Mouse (Mus musculus) left cerebral cortex, postnatal 14 days (tissue): ENCODE results near the gene Tmprss15. TPM values are rescaled to one million over a fixed set of nuclear protein-coding genes. Genes with fewer than 3 reads are reported as not detected.
A peak's percentile ranks its signal among the peaks of the same experiment; 100 is the strongest.

Source experiments
- DNase-seq, 2 experiments: peaks; one replicate each; pipeline ENCODE4 v3.0.0; 2021 to 2022; ENCODE audit warnings: low spot score in 2 of 2, mixed read lengths in 1 of 2
- intact Hi-C: fragments of 180-260 bp; cut with DNase I; formaldehyde crosslinking; loops from one replicate; pipeline ENCODE4 v1.15.1; 2025
- total RNA-seq, 2 experiments: library from RNA; stranded (reverse); gene quantifications; 2 replicates each; pipeline ENCODE4 v1.2.3; 2021

Tmprss15 gene
- total RNA-seq, 2 experiments from 2014 or later: 0.13 TPM; not detected in 1

DNA sequence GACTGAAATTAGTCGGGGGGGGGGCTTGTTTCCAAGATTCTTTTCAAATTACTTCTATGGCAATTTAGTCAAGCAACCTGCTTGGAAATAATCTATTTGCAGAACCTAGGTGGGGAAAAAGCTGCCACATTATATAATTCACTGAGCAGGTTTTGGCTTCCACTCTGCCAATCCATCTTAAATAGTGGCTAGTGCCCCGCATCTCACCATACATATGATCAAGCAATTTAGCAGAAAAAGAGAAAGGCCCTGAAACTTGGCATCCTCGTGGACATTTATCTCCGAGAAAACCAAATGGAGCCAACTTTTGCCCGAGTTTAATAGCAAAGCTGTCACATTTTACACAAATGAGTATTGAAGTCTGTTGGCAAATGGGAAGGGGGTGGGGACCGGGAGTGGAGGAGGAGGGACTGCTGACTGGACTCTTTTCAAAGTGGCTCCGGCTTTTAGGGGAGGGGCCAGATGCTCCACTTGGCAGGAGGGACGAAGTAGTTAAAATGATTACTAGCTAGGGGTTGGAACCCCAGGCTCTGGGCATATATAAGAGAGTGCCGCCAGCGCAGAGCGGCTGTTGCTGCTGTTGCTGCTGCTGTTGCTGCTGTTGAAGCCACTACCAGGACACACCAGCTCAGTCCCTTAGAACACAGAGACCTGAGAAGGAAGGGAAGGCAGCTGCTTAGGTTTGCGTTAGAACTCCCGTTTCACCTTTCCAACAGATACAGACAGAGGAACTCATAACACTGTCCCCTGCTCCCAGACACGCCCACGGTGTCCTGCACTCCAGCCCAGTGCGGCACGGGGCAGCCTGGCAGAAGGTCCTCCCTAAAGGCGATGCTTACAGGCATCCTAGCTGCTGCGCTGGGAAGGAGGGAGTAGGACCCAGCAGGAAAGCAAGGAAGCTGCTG lies 160.3 kb downstream of the Tmprss15 start, which contains the start of gene Chodl:
Gene Chodl, plus strand, starts transcription at position 567 of the 905 bp plus-strand sequence.
- intact Hi-C loops: no loop called here
- DNase-seq: peak; percentile 3

DNA sequence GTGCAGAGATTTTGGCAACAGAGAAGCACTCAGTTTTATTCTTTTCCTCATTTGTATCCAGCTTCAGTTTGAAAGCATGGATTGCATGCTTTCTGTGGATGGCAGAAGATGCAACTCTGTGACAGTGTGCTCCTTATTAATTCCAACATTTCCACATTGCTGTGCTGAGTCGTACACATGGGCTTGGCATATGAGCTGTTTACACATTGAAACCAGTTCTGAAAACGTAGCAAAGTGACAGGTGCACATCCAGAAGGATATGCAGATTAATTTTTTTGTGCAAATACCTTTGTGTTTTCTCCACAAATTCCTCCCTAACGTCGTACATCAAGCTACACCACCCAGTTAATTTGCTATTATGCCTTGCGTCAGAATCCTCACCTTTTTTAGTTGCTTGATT lies 168.3 kb downstream of the Tmprss15 start:
- DNase-seq: no peak
- intact Hi-C loops: no loop called here

Other genes starting within 250 kb of the Tmprss15 start
- 1 to 10 TPM; 1.3 to 3.7 TPM for gene Chodl, start 160.1 kb downstream of the Tmprss15 start, total RNA-seq